Mouse (Mus musculus) liver, adult 2 months (tissue): ENCODE results near the gene Cdk19. TPM values are rescaled to one million over a fixed set of nuclear protein-coding genes. Genes with fewer than 3 reads are reported as not detected.
"Not testable (repeated sequence)": the region's sequence is repeated elsewhere in the genome, so short reads cannot be mapped to it uniquely, and the experiment has no call there.

Experiments
- DNase-seq: peaks from one replicate; pipeline ENCODE4 v3.0.0-alpha.2; 2011; ENCODE audit warnings: low read depth, low spot score; ENCODE audit errors: extremely low read depth
- H3K27ac ChIP-seq: fragments of 200-500 bp; replicated peaks from 2 replicates; pipeline ENCODE4 v1.5.1; 2012; ENCODE audit warnings: low read depth, mild to moderate bottlenecking, control low read depth, inconsistent platforms, low read length; ENCODE audit not compliant: insufficient read depth
- H3K27me3 ChIP-seq: fragments of 200-500 bp; 2 replicates; pipeline ENCODE4 v1.6.1; 2012; ENCODE audit warnings: mild to moderate bottlenecking, moderate library complexity, low read length, inconsistent platforms; ENCODE audit not compliant: control insufficient read depth, insufficient read depth
- H3K36me3 ChIP-seq: fragments of 200-500 bp; 2 replicates; pipeline ENCODE4 v1.6.1; 2012; ENCODE audit warnings: low read length, inconsistent platforms; ENCODE audit not compliant: control insufficient read depth, insufficient read depth
- H3K4me1 ChIP-seq: fragments of 200-500 bp; 2 replicates; pipeline ENCODE4 v1.6.1; 2011; ENCODE audit warnings: low read length; ENCODE audit not compliant: control insufficient read depth, insufficient read depth
- H3K4me3 ChIP-seq: fragments of 200-500 bp; 2 replicates; pipeline ENCODE4 v1.5.1; 2011; ENCODE audit warnings: low read depth, mild to moderate bottlenecking, control low read depth, low read length, moderate library complexity; ENCODE audit not compliant: insufficient read depth
- H3K79me2 ChIP-seq: fragments of 200-500 bp; 2 replicates; pipeline ENCODE4 v1.6.1; 2012; ENCODE audit warnings: inconsistent platforms, mild to moderate bottlenecking, low read length, moderate library complexity; ENCODE audit not compliant: control insufficient read depth, insufficient read depth
- H3K9ac ChIP-seq: fragments of 200-500 bp; 2 replicates; pipeline ENCODE4 v1.6.1; 2012; ENCODE audit warnings: low read depth, mild to moderate bottlenecking, control low read depth, inconsistent platforms, low read length
- CTCF ChIP-seq: fragments of 200-500 bp; IDR thresholded peaks from 2 replicates; pipeline ENCODE4 v1.5.1; 2011; ENCODE audit warnings: low read depth, low read length, control low read depth
- POLR2A ChIP-seq: fragments of 200-500 bp; IDR thresholded peaks from 2 replicates; pipeline ENCODE4 v1.6.1; 2011; ENCODE audit warnings: low read length, control low read depth; ENCODE audit not compliant: insufficient read depth; ENCODE audit errors: extremely low read depth
- WGBS: fragments of 180-500 bp; shearing (Covaris S2); methylation state at CpG from one replicate; pipeline ENCODE4 v1.1.7; 2018; 5-methylcytosine and 5-hydroxymethylcytosine counted together
- polyA plus RNA-seq: library from polyadenylated mRNA; depleted of rRNA; stranded (reverse); fragments of >200 nt; gene quantifications from 2 replicates; pipeline ENCODE4 v1.2.3, GENCODE M21; 2012; rRNA removed
- total RNA-seq: library from RNA; depleted of rRNA; stranded (reverse); fragments of >200 nt; gene quantifications from 2 replicates; pipeline ENCODE4 v1.2.3, GENCODE M21; 2014; rRNA removed

Cdk19 gene
- total RNA-seq (3.6 and 4.3 TPM in 2 replicates), polyA plus RNA-seq (1.2 and 1.4 TPM in 2 replicates)

GRCm38 (mm10) chr10:40339351-40339964 lies at the start of gene Cdk19:
Cdk19 (plus strand) TSS chr10:40339564.
- TF ChIP-seq POLR2A (no peak), CTCF (no peak)
- Histone ChIP-seq H3K4me1 (no peaks in the 10 kb centered on the region), H3K9ac (no peak within 1 kb of the TSS), H3K4me3 (no peak within 1 kb of the TSS), H3K27ac (no peak within 1 kb of the TSS), H3K27me3 (no peaks in the 10 kb centered on the region), H3K79me2 (no peaks in the 10 kb centered on the region), H3K36me3 (no peaks in the 10 kb centered on the region)
- no peak for DNase-seq
- 67% methylated on average over 13 of the region's 13 CpGs for WGBS

GRCm38 (mm10) chr10:40292640-40293039 lies 46.7 kb upstream of the Cdk19 start:
- WGBS: 87% methylated on average over 6 of the region's 6 CpGs
- TF ChIP-seq POLR2A (no peak), CTCF (no peak)
- H3K27me3 ChIP-seq: no peaks in the 10 kb centered on the region
- H3K36me3 ChIP-seq: peaks cover 36% of the 10 kb centered on the region
- peaks cover 6% of the 10 kb centered on the region for H3K4me1 ChIP-seq
- H3K27ac ChIP-seq: no peak overlapping the region
- H3K79me2 ChIP-seq: peaks cover 17% of the 10 kb centered on the region; the same call in 1 of the 2 replicates
- no peak overlapping the region for H3K4me3 ChIP-seq
- no peak for DNase-seq
- H3K9ac ChIP-seq: no peak overlapping the region

GRCm38 (mm10) chr10:40300648-40301171 lies 38.7 kb upstream of the Cdk19 start:
- peaks cover 32% of the 10 kb centered on the region for H3K79me2 ChIP-seq
- H3K4me3 ChIP-seq: peak overlapping the region; percentile 92
- peak overlapping the region; percentile 45 for H3K27ac ChIP-seq
- H3K27me3 ChIP-seq: no peaks in the 10 kb centered on the region
- peaks cover 15% of the 10 kb centered on the region for H3K4me1 ChIP-seq
- H3K9ac ChIP-seq: peak overlapping the region; percentile 87
- WGBS: under 1% methylated on average over 36 of the region's 36 CpGs
- peak; percentile 77 for TF ChIP-seq POLR2A
- no peak for TF ChIP-seq CTCF
- peak; percentile 82 for DNase-seq
- H3K36me3 ChIP-seq: no peaks in the 10 kb centered on the region

- Histone ChIP-seq H3K27ac (peak overlapping the region; percentile 45), H3K4me3 (peak overlapping the region; percentile 92), H3K4me1 (peaks cover 15% of the 10 kb centered on the region), H3K79me2 (peaks cover 26% of the 10 kb centered on the region), H3K9ac (peak overlapping the region; percentile 87)
- not testable (repeated sequence) for H3K27me3 ChIP-seq, DNase-seq, H3K36me3 ChIP-seq
- 1% methylated on average over 80 of the region's 91 CpGs for WGBS
Measured at GRCm38 (mm10) chr10:40301181-40302075, 37.9 kb upstream of the Cdk19 start.

- Histone ChIP-seq H3K4me1 (peaks cover 10% of the 10 kb centered on the region), H3K79me2 (peaks cover 20% of the 10 kb centered on the region), H3K27ac (peak within 1 kb of the TSS; percentile 81), H3K4me3 (peak within 1 kb of the TSS; percentile 98), H3K27me3 (no peaks in the 10 kb centered on the region), H3K9ac (peak within 1 kb of the TSS; percentile 94), H3K36me3 (no peaks in the 10 kb centered on the region)
- under 1% methylated on average over 55 of the region's 55 CpGs for WGBS
- peak; percentile 91 for DNase-seq
- no peak for TF ChIP-seq CTCF
- TF ChIP-seq POLR2A: no peak; the same call in none of the 2 replicates
Measured at GRCm38 (mm10) chr10:40302140-40302985, 37.0 kb upstream of the Cdk19 start, which contains the start of gene Amd1. Amd1 (minus strand) TSS chr10:40302186.
